ENCODE assay signal across 8 mouse cellular contexts in the genomic region with DNA sequence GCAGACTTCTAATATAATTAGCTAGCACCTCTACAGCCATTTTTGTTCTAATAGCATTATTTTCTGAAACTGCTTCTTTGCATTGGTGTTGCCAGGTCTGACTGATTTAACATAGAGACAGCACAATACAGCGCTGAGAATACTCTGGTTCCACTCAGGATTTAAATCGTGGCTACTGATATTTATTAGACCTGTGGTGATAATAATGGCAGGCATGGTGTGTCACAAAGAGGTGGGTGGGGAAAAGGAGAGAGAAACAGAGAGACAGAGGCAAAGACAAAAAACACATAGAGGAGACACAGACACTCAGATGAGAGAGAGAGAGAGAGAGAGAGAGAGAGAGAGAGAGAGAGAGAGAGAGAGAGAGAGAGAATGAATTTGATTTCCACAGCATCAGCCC. TPM values are rescaled to one million over a fixed set of nuclear protein-coding genes. Genes with fewer than 3 reads are reported as not detected.
A peak's percentile ranks its signal among the peaks of the same experiment; 100 is the strongest.
DNase-seq lines count a peak whose midpoint lies in the region; ATAC-seq and TF ChIP-seq lines count a peak whose summit lies in the region.

No protein-coding gene starts in this region.

- no peaks in the 10 kb centered on the region for H3K27me3 ChIP-seq in heart, embryonic 15.5 days
- no peaks in the 10 kb centered on the region for H3K27me3 ChIP-seq in forebrain, embryonic 14.5 days (replicated peaks; ENCODE audit: control insufficient read depth, insufficient read depth, low read length)
- H3K27me3 ChIP-seq in liver, embryonic 16.5 days (ENCODE audit: control insufficient read depth, insufficient read depth, low read depth, low read length), result no peaks in the 10 kb centered on the region

- H3K36me3 ChIP-seq in heart, embryonic 15.5 days, result no peaks in the 10 kb centered on the region
- H3K36me3 ChIP-seq in ES-E14 (ENCODE audit: control insufficient read depth, insufficient read depth, low read length, poor library complexity, severe bottlenecking), result no peaks in the 10 kb centered on the region
- 0 out of 2 replicates have a peak, but pooled peaks cover 4% of the 10 kb centered on the region for H3K36me3 ChIP-seq in forebrain, embryonic 14.5 days (ENCODE audit: control insufficient read depth, insufficient read depth, low read length)
- H3K36me3 ChIP-seq in liver, embryonic 16.5 days (ENCODE audit: control insufficient read depth, insufficient read depth), result no peaks in the 10 kb centered on the region

- H3K4me3 ChIP-seq in heart, embryonic 15.5 days, result peak overlapping the region; percentile 63
- H3K4me3 ChIP-seq in ES-E14 (ENCODE audit: insufficient read depth in 1 of 2, low read depth in 1 of 2, low read length in 2 of 2, poor library complexity in 1 of 2, severe bottlenecking in 1 of 2), result peak overlapping the region; percentile 56 to 60
- H3K4me3 ChIP-seq in forebrain, embryonic 14.5 days (ENCODE audit: low read depth, low read length), result peak overlapping the region; percentile 60
- H3K4me3 ChIP-seq in liver, embryonic 16.5 days (ENCODE audit: low read depth, low read length), result peak overlapping the region; percentile 43; the same call in 1 of the 2 replicates

- in situ Hi-C loops in ES-E14 (cut with MboI; ENCODE audit: low sequenced_read_pairs in 2 of 2, unreplicated experiment in 2 of 2), result no loop called here

- intact Hi-C loops in heart, postnatal 14 days (cut with DNase I), result no loop called here

- no peak for ATAC-seq in heart, embryonic 15.5 days (replicated peaks; ENCODE audit: insufficient number of reproducible peaks, insufficient read depth, low FRiP score, low read depth)
- ATAC-seq in forebrain, embryonic 14.5 days, result peak; percentile 45
- ATAC-seq in liver, embryonic 16.5 days (ENCODE audit: low read depth), result no peak

- no peaks in the 10 kb centered on the region for H3K9me3 ChIP-seq in heart, embryonic 15.5 days (replicated peaks)
- H3K9me3 ChIP-seq in ES-E14 (ENCODE audit: control insufficient read depth, insufficient read depth, low read depth, low read length), result no peaks in the 10 kb centered on the region
- H3K9me3 ChIP-seq in forebrain, embryonic 14.5 days (replicated peaks; ENCODE audit: control insufficient read depth, low read length), result no peaks in the 10 kb centered on the region
- no peaks in the 10 kb centered on the region for H3K9me3 ChIP-seq in liver, embryonic 16.5 days (replicated peaks; ENCODE audit: control insufficient read depth, low read length)

- H3K27ac ChIP-seq in heart, embryonic 15.5 days, result no peak overlapping the region
- H3K27ac ChIP-seq in ES-E14 (ENCODE audit: insufficient read depth, low read depth, low read length, poor library complexity, severe bottlenecking), result no peak overlapping the region
- H3K27ac ChIP-seq in forebrain, embryonic 14.5 days (ENCODE audit: low read depth, low read length), result peak overlapping the region; percentile 86
- H3K27ac ChIP-seq in liver, embryonic 16.5 days (ENCODE audit: low read length), result no peak overlapping the region

- peak overlapping the region; percentile 85 for H3K4me2 ChIP-seq in heart, embryonic 15.5 days
- peak overlapping the region; percentile 67 for H3K4me2 ChIP-seq in forebrain, embryonic 14.5 days (ENCODE audit: low read length)
- peak overlapping the region; percentile 54 for H3K4me2 ChIP-seq in liver, embryonic 16.5 days (ENCODE audit: low read depth, low read length)

- peak overlapping the region; percentile 54 for H3K9ac ChIP-seq in heart, embryonic 15.5 days
- H3K9ac ChIP-seq in ES-E14 (ENCODE audit: insufficient read depth, low read depth, low read length, poor library complexity, severe bottlenecking), result no peak overlapping the region
- H3K9ac ChIP-seq in forebrain, embryonic 14.5 days (ENCODE audit: low read length), result peak overlapping the region; percentile 77
- no peak overlapping the region for H3K9ac ChIP-seq in liver, embryonic 16.5 days (ENCODE audit: low read depth, low read length)

- 14% methylated on average over 2 of the region's 2 CpGs for WGBS in heart, embryonic 15.5 days
- 17% methylated on average over 2 of the region's 2 CpGs for WGBS in forebrain, embryonic 14.5 days
- 12% methylated on average over 2 of the region's 2 CpGs for WGBS in liver, embryonic 16.5 days (ENCODE audit: insufficient replicate concordance)

- no peaks in the 10 kb centered on the region; the same call in 1 of the 2 replicates for H3K4me1 ChIP-seq in heart, embryonic 15.5 days (replicated peaks)
- H3K4me1 ChIP-seq in ES-E14 (ENCODE audit: control insufficient read depth in 2 of 2, insufficient read depth in 2 of 2, low read length in 2 of 2, poor library complexity in 1 of 2), result peaks cover 0 to 2% of the 10 kb centered on the region in 2 experiments; a peak in 1 of 4 replicates
- peaks cover 13% of the 10 kb centered on the region for H3K4me1 ChIP-seq in forebrain, embryonic 14.5 days (ENCODE audit: control insufficient read depth, insufficient read depth, low read length)
- no peaks in the 10 kb centered on the region for H3K4me1 ChIP-seq in liver, embryonic 16.5 days (ENCODE audit: control insufficient read depth, low read depth, low read length)

- DNase-seq in heart, postnatal 14 days, result no peak
- DNase-seq in ES-E14 (ENCODE audit: low read depth, low spot score), result no peak
- no peak for DNase-seq in forebrain, embryonic 14.5 days (ENCODE audit: low spot score)
- DNase-seq in frontal cortex, postnatal 25 days (ENCODE audit: low spot score in 2 of 2), result no peak
- DNase-seq in urinary bladder, postnatal 25 days (ENCODE audit: low spot score), result no peak
- DNase-seq in adrenal gland, adult 8-10 months, result no peak

TF ChIP-seq in ES-E14, 5 proteins besides CTCF, POLR2A, EP300 and RAD21:
- TF ChIP-seq HCFC1 (IDR thresholded peaks at IDR 0.05; ENCODE audit: borderline replicate concordance, insufficient read depth, low read length) (no peak), MAFK (IDR thresholded peaks at IDR 0.05; ENCODE audit: insufficient read depth, low read depth, low read length) (no peak), ZC3H11A (IDR thresholded peaks at IDR 0.05; ENCODE audit: borderline replicate concordance, low read depth, low read length) (no peak), CHD2 (IDR thresholded peaks at IDR 0.05; ENCODE audit: low read depth, low read length) (no peak), ZNF384 (IDR thresholded peaks at IDR 0.05; ENCODE audit: low read depth, low read length) (no peak)

RNA-seq across cellular contexts. Expression of a gene that starts 0.3 kb away (rescaled TPM):
- 2.7 and 3.1 TPM in 2 replicates for polyA plus RNA-seq in heart, embryonic 15.5 days (2015; fragmentation: Nextera tagmentation; extraction: Ambion mirVana)
- under 1 TPM; 0.22 to 0.24 TPM for total RNA-seq in heart, postnatal 14 days (2021)
- total RNA-seq in ES-E14 (2012; rRNA removed), result 2.4 and 3.1 TPM in 2 replicates
- polyA plus RNA-seq in forebrain, embryonic 14.5 days (2014; fragmentation: Nextera tagmentation; extraction: Ambion mirVana), result 40.8 and 41.6 TPM in 2 replicates
- polyA plus RNA-seq in liver, embryonic 16.5 days (2015; fragmentation: Nextera tagmentation; extraction: Ambion mirVana), result 0.18 and 0.25 TPM in 2 replicates
- 1 to 10 TPM; 1.6 to 2.5 (median 2.0) TPM for total RNA-seq in adrenal gland, adult 8-10 months (2022)

Comparison
In these comparisons a context has a peak if more than half of its experiments do, and no peak if none do; other contexts are left out.
1. H3K9ac ChIP-seq: peak in heart, embryonic 15.5 days (single experiment) and forebrain, embryonic 14.5 days (single experiment); none in ES-E14 (single experiment) and liver, embryonic 16.5 days (single experiment).
2. Peak in every context shown above with its lines, with median percentiles within 50 percentile points of each other: H3K4me2 ChIP-seq and H3K4me3 ChIP-seq.